Mouse (Mus musculus): ENCODE results near the gene Tlk1. TPM values are rescaled to one million over a fixed set of nuclear protein-coding genes. Genes with fewer than 3 reads are reported as not detected.

The Tlk1 gene
- polyA plus RNA-seq, 1 experiment from 2014 or later: 30.1 TPM

DNA sequence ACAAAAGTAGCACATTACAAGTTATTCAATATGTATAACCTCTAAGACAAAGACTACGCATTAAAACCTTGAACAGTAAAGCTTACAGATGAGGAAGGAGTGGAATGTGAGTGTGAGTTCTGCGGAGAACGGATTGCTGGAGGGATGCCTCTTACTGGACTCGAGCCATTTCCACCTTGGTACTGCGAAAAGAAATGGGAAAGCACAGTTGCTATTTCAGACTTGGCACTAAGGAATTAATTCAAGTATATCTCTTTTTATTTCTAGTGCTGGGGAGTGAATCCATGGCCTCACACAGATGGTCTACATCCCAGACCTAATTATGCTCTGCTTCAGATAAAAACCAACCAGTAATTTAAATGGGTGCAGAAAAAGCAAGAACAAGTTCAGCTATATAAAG is 73.4 kb downstream of the Tlk1 start:
- no peaks in the 10 kb centered on the region for H3K27me3 ChIP-seq (ENCODE audit: low read depth, poor library complexity, severe bottlenecking)
- H3K36me3 ChIP-seq: peaks cover 72% of the 10 kb centered on the region
- 95% methylated on average over 5 of the region's 5 CpGs for WGBS

DNA sequence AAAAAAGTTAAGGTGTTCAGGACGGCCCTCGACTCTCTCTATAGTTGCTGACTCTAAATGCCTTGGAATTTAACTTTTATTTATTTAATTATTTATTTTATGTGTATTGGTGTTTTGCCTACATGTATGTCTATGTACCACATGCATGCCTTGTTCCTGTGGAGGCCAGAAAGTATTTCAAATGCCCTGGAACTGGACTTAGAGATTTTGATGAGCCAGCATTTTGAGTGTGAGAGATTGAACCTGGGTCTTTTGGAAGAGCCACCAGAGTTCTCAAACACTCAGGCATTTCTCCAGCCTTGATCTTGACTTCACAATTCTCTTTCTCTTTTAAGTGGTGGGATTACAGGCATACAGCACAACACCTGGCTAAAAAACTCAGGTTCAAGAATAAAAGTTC is 73.9 kb downstream of the Tlk1 start:
- Histone ChIP-seq H3K4me1 (no peaks in the 10 kb centered on the region), H3K9me3 (replicated peaks) (no peaks in the 10 kb centered on the region), H3K27ac (replicated peaks) (no peak overlapping the region), H3K27me3 (ENCODE audit: low read depth, poor library complexity, severe bottlenecking) (no peaks in the 10 kb centered on the region), H3K36me3 (peaks cover 76% of the 10 kb centered on the region), H3K4me3 (no peak overlapping the region)
- 92% methylated on average over 2 of the region's 2 CpGs for WGBS
- no peak for DNase-seq (ENCODE audit: low spot score)

More for the DNA sequence above, 73.4 kb downstream of the Tlk1 start:
- Histone ChIP-seq H3K27ac (replicated peaks) (no peak overlapping the region), H3K4me1 (no peaks in the 10 kb centered on the region), H3K4me3 (no peak overlapping the region), H3K9me3 (replicated peaks) (no peaks in the 10 kb centered on the region)
- DNase-seq (ENCODE audit: low spot score): no peak

DNA sequence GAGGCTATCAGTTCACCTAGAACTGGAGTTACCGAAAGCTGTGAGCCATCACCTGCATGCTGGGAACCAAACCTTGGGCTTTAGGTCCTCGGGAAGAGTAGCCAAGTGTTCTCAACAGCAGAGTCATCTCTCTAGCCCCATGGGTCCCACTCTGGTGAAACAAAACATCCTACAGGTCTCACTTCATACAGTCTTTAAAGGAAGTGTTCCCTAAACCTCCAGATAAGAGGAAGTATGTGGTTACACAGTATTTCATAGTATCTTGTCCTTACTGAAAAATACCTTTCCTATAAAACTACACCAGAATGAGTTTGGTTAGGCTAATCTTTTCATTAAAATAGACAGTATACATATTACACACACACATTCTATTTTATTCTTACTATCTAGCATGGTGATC is 82.9 kb downstream of the Tlk1 start:
- DNase-seq (ENCODE audit: low spot score): no peak
- H3K27ac ChIP-seq (replicated peaks): no peak overlapping the region
- H3K27me3 ChIP-seq (ENCODE audit: low read depth, poor library complexity, severe bottlenecking): no peaks in the 10 kb centered on the region
- H3K4me1 ChIP-seq: no peaks in the 10 kb centered on the region
- WGBS: 85% methylated on average over 2 of the region's 2 CpGs
- H3K4me3 ChIP-seq: no peak overlapping the region
- H3K9me3 ChIP-seq (replicated peaks): no peaks in the 10 kb centered on the region
- H3K36me3 ChIP-seq: peaks cover 96% of the 10 kb centered on the region

DNA sequence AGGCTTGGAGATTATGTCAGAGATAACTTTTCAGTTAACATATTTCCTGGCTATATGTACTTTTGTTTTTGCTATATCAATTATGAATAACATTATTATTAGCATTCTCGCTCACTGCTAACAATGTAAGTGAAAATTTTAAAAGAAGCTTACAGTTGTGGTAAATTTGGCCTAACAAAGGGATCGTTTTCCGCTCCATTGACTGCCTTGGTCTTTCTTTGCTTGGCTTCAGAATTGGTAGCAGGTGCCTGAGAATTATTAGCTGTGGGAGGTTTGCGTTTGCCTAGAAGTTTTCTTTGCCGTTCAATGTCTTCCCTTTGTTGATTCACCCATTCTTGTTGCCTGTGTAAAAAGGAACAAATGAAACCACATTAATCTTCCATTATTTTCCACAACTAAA is 83.6 kb downstream of the Tlk1 start:
- 74% methylated on average over 5 of the region's 5 CpGs for WGBS
- Histone ChIP-seq H3K9me3 (replicated peaks) (no peaks in the 10 kb centered on the region), H3K4me1 (no peaks in the 10 kb centered on the region), H3K27me3 (ENCODE audit: low read depth, poor library complexity, severe bottlenecking) (no peaks in the 10 kb centered on the region), H3K27ac (replicated peaks) (no peak overlapping the region), H3K4me3 (no peak overlapping the region), H3K36me3 (peaks cover 96% of the 10 kb centered on the region)
- no peak for DNase-seq (ENCODE audit: low spot score)

DNA sequence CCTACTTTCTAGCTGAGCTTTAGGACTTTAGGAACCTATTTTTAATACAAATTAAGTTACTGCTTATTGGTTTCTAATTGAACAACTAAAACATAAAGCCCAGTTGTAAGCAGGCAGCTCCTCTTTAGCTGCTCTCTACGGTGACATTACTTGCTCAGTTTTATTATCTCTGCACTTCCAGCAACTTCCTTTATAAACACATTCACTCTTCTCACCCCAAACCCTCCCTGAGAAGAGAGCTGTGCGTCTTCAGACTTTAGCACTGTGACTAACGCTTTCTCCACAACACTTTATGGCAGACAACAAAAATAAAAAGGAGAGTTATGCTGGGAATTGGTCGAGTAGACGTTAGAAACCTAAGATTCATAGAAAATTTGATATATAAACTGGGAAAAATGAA is 89.5 kb downstream of the Tlk1 start:
- Histone ChIP-seq H3K27ac (replicated peaks) (no peak overlapping the region), H3K4me1 (no peaks in the 10 kb centered on the region), H3K9me3 (replicated peaks) (no peaks in the 10 kb centered on the region), H3K36me3 (peaks cover 97% of the 10 kb centered on the region), H3K4me3 (no peak overlapping the region), H3K27me3 (ENCODE audit: low read depth, poor library complexity, severe bottlenecking) (no peaks in the 10 kb centered on the region)
- WGBS: 94% methylated on average over 5 of the region's 5 CpGs
- DNase-seq (ENCODE audit: low spot score): no peak

DNA sequence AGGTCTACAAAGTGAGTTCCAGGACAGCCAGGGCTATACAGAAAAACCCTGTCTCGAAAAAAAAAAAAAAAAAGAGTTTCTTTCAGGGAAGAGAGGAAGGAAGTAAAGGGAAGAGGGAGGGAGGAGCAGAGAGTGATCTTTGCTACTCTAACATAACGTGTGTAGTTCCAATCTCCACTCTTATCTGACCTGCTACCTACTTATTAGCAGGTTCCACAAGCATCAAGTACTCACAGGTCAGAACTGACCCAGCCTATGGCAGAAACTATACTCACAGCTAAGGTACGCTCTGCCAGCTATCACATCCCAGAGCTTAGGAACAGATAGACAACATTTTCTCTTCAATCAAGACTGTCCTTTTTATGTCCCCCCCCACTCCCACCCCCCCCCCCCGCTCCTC is 90.0 kb downstream of the Tlk1 start:
- Histone ChIP-seq H3K4me3 (no peak overlapping the region), H3K27ac (replicated peaks) (no peak overlapping the region), H3K4me1 (no peaks in the 10 kb centered on the region), H3K36me3 (peaks cover 96% of the 10 kb centered on the region), H3K27me3 (ENCODE audit: low read depth, poor library complexity, severe bottlenecking) (no peaks in the 10 kb centered on the region), H3K9me3 (replicated peaks) (no peaks in the 10 kb centered on the region)
- DNase-seq (ENCODE audit: low spot score): no peak
- 89% methylated on average over 3 of the region's 4 CpGs for WGBS

DNA sequence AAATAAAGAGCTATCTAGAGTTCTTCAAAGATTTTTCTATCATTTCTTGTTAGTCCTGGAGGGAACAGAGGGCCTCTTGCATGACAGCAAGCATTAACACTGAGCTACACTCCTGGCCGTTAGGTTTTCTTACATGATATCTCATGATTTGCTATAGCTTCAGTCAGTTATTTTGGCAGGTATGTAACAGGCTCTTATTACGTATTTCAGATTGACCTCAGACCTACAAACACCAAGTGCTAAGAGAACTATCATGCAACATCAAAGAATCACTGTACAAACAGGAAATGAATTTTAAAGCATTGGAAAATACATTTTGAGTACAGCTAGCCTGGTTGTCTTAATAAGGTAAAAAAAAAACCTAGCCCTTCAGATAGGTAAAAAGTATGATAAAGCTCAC is 98.4 kb downstream of the Tlk1 start:
- H3K36me3 ChIP-seq: peaks cover 64% of the 10 kb centered on the region
- no peaks in the 10 kb centered on the region for H3K4me1 ChIP-seq
- no peaks in the 10 kb centered on the region for H3K27me3 ChIP-seq (ENCODE audit: low read depth, poor library complexity, severe bottlenecking)
- no peak for DNase-seq (ENCODE audit: low spot score)
- H3K4me3 ChIP-seq: no peak overlapping the region
- no peaks in the 10 kb centered on the region for H3K9me3 ChIP-seq (replicated peaks)
- WGBS: 94% methylated on average over 2 of the region's 2 CpGs
- no peak overlapping the region for H3K27ac ChIP-seq (replicated peaks)

DNA sequence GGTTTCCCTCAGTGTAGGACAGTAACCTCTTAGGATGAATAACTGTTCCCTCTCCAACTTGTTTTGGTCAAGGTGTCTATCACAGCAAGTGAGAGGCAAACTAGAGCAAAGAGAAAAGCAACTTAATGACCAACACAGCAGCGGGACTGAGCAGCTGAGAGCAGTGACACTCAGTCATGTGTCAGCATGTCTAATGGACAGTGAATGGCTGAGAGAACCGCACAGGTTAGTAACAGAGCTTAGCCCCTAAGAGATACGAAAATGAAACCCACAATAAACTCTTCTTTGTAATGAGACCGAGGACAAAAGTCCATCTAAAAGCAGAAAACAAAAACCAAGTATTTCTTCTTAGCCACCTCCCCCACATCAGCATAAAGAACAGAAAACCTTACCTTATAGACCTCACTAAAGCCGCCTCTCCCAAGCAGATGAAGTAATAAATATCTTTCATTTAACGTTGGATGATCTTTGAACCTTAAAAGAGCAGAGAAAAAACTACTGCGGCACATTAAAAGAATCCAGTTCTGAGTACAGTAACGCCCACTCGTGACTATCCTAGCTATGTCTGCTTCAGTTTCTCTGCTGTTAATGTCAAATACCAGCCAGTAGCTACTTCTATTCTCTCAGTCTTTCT is 101.8 kb downstream of the Tlk1 start:
- WGBS: 93% methylated on average over 9 of the region's 9 CpGs

DNA sequence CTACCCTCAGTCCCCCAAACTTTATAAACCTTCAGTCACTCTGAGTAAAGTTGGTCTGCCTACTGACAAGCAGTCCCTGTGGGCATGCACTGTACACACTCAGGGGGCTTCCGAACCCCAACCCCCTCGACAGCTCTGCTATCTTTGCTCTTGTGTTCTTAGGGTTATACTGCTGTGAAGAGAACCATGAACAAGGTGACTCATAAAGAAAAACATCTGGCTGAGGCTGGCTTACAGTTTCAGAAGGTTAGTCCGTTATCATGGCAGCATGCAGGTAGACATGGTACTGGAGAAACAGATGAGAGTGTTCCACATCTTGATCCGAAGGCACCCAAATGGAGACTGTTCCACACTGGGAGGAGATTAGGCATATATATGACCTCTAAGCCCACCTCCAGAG is 114.7 kb downstream of the Tlk1 start:
- Histone ChIP-seq H3K4me3 (no peak overlapping the region), H3K36me3 (peaks cover 64% of the 10 kb centered on the region), H3K9me3 (replicated peaks) (no peaks in the 10 kb centered on the region), H3K27ac (replicated peaks) (no peak overlapping the region), H3K4me1 (no peaks in the 10 kb centered on the region), H3K27me3 (ENCODE audit: low read depth, poor library complexity, severe bottlenecking) (no peaks in the 10 kb centered on the region)
- no peak for DNase-seq (ENCODE audit: low spot score)
- 89% methylated on average over 4 of the region's 4 CpGs for WGBS

More for the DNA sequence above, 101.8 kb downstream of the Tlk1 start:
- peaks cover 72% of the 10 kb centered on the region for H3K36me3 ChIP-seq
- H3K27ac ChIP-seq (replicated peaks): no peak overlapping the region
- no peak overlapping the region for H3K4me3 ChIP-seq
- H3K4me1 ChIP-seq: no peaks in the 10 kb centered on the region
- H3K27me3 ChIP-seq (ENCODE audit: low read depth, poor library complexity, severe bottlenecking): no peaks in the 10 kb centered on the region
- DNase-seq (ENCODE audit: low spot score): no peak
- no peaks in the 10 kb centered on the region for H3K9me3 ChIP-seq (replicated peaks)

DNA sequence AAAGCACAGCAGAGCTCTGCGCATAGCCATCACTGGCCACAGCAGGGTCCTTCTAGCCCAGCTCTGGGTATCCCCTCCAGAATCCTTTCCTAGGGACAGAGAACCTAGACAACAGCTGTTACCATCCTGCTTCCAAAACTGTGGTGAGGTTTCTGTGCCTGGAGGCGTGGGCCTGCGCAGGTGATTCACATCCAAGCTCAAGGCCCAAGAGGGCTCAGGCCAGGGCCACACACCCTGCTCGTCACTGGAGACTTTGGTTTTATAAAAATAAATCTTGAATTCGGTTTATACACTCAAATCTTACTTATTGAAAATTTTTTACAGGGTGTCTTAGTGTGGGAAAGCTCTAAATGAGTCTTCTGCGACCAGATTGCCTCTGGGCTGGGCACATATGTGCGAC is 115.3 kb downstream of the Tlk1 start:
- Histone ChIP-seq H3K4me3 (no peak overlapping the region), H3K27ac (replicated peaks) (no peak overlapping the region), H3K36me3 (peaks cover 58% of the 10 kb centered on the region), H3K4me1 (peaks cover 1% of the 10 kb centered on the region), H3K27me3 (ENCODE audit: low read depth, poor library complexity, severe bottlenecking) (no peaks in the 10 kb centered on the region), H3K9me3 (replicated peaks) (no peaks in the 10 kb centered on the region)
- WGBS: 93% methylated on average over 7 of the region's 7 CpGs
- DNase-seq (ENCODE audit: low spot score): no peak

DNA sequence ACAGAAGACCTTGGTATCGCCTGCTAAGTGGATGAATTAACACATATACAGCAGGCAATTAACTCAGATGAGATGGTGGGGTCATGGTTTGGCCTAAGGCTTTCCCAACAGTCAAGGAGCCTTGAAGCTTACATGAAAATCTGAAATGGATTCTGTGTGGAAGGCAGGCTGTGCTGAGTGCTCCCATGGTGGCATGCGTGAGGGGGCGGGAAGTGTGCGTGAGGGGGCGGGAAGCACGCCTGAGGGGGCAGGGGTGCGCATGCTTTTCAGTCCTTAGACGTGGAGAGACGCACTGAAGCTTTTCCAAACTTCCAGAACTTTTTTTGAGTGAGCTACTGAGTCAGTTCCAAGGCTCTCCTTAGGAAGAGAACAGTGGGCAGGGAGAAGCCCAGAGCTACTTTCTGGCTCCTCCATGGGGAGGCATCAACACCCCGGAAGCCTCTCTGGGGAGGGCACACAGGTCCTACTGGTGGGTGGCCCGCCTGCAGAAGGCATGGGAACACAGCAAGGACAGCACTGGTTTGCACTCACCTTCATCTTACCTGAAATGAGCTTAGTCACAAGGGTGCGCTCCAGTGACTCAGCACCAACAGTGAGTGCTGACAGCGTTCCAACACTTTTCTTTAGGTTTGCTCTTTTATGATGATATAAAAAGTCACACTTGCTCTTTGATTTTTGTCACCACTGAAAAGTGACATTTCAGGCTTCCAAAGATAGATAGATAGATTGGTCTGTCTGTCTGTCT is 116.4 kb downstream of the Tlk1 start:
- Histone ChIP-seq H3K27ac (replicated peaks) (no peak overlapping the region), H3K4me3 (no peak overlapping the region), H3K27me3 (ENCODE audit: low read depth, poor library complexity, severe bottlenecking) (no peaks in the 10 kb centered on the region), H3K36me3 (peaks cover 47% of the 10 kb centered on the region), H3K9me3 (replicated peaks) (no peaks in the 10 kb centered on the region), H3K4me1 (peaks cover 12% of the 10 kb centered on the region)
- DNase-seq (ENCODE audit: low spot score): no peak
- 78% methylated on average over 13 of the region's 13 CpGs for WGBS

DNA sequence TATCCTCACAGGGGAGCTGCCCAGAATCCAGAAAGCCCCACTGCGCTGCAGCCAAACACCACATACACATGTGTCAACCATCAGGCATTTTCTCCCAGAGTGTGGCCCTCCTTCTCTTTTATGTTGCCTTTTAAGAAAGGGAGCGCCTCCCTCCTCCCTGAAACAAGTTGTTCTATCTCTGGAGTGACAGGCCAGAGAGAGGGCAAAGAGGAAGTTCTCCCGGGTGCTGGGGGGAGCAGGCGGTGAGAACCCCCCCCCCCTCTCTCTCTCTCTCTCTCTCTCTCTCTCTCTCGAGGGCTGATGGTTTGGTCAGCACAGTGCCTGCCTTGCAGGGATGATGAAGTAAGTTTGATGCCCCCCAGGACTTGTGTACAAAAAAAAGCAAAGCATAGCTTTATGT is 123.1 kb downstream of the Tlk1 start:
- peaks cover 15% of the 10 kb centered on the region for H3K4me1 ChIP-seq
- 54% methylated on average over 5 of the region's 5 CpGs for WGBS
- no peak for DNase-seq (ENCODE audit: low spot score)
- no peaks in the 10 kb centered on the region for H3K27me3 ChIP-seq (ENCODE audit: low read depth, poor library complexity, severe bottlenecking)
- H3K36me3 ChIP-seq: 0 out of 2 replicates have a peak, but pooled peaks cover 2% of the 10 kb centered on the region
- H3K9me3 ChIP-seq (replicated peaks): no peaks in the 10 kb centered on the region
- H3K4me3 ChIP-seq: no peak overlapping the region
- H3K27ac ChIP-seq (replicated peaks): 0 out of 2 replicates have a peak overlapping the region, but pooled peaks have one; percentile 17

DNA sequence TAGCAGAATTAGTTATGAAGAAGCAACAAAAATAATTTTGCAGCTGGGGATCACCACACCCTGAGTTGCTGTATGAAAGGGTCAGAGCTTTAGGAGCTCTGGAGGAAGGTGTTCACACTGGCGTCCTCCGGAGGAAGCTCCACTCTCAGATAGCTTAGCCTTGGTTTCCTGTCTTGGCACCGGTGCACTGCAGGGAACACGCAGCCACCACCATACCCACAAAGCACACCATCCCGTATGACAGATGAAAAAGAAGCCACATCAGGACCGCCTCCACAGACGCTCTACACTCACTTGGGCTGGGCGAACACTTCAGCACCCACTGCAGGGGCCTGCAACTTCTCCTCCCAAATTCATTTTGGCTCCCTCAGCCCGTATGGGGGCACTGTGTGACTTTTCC is 124.0 kb downstream of the Tlk1 start:
- DNase-seq (ENCODE audit: low spot score): no peak
- Histone ChIP-seq H3K27me3 (ENCODE audit: low read depth, poor library complexity, severe bottlenecking) (no peaks in the 10 kb centered on the region), H3K4me3 (no peak overlapping the region), H3K36me3 (0 out of 2 replicates have a peak, but pooled peaks cover 2% of the 10 kb centered on the region), H3K27ac (replicated peaks) (no peak overlapping the region), H3K4me1 (peaks cover 15% of the 10 kb centered on the region), H3K9me3 (replicated peaks) (no peaks in the 10 kb centered on the region)
- WGBS: 66% methylated on average over 9 of the region's 9 CpGs
